Mouse (Mus musculus) CH12.LX (cell line): Measurements from ENCODE around the gene Iqcf3. TPM values are rescaled to one million over a fixed set of nuclear protein-coding genes. Genes with fewer than 3 reads are reported as not detected.

ENCODE experiments used
- DNase-seq: peaks from one replicate; pipeline ENCODE4 v3.0.0-alpha.2; 2013; ENCODE audit errors: extremely low read depth
- H3K27ac ChIP-seq: 2 replicates; pipeline ENCODE4 v1.5.1; 2012; ENCODE audit warnings: low read depth, mild to moderate bottlenecking, control low read depth, moderate library complexity; ENCODE audit not compliant: insufficient read depth
- H3K27me3 ChIP-seq: replicated peaks from 2 replicates; pipeline ENCODE3; 2012; ENCODE audit warnings: inconsistent platforms
- H3K36me3 ChIP-seq, 2 experiments: replicated peaks in 1 of 2; 2 replicates each; pipeline versions ENCODE3 to v1.6.1; 2012; ENCODE audit warnings: inconsistent platforms in 1 of 2, low read length in 1 of 2, mild to moderate bottlenecking in 1 of 2, mixed read lengths in 1 of 2, moderate library complexity in 1 of 2; ENCODE audit not compliant: control insufficient read depth in 1 of 2, insufficient read depth in 1 of 2
- H3K4me1 ChIP-seq, 2 experiments: 2 replicates each; pipeline ENCODE4 v1.6.1; 2012; ENCODE audit warnings: inconsistent platforms in 1 of 2, moderate library complexity in 1 of 2; ENCODE audit not compliant: insufficient read depth in 2 of 2, control insufficient read depth in 1 of 2
- H3K4me2 ChIP-seq: 2 replicates; pipeline ENCODE4 v1.6.1; 2012; ENCODE audit warnings: low read depth, mild to moderate bottlenecking, control low read depth; ENCODE audit not compliant: poor library complexity, insufficient read depth, severe bottlenecking
- H3K4me3 ChIP-seq, 3 experiments: fragments of 150-350 bp in 1 of 3; sonication (generic) in 1 of 3; replicated peaks in 1 of 3; 2 replicates each; pipeline versions ENCODE3 to v1.5.1; 2011 to 2012; ENCODE audit warnings: low read depth in 2 of 3, low read length in 2 of 3, mild to moderate bottlenecking in 2 of 3, moderate library complexity in 2 of 3, control low read depth in 1 of 3, improper control_type of control experiment in 1 of 3, inconsistent platforms in 1 of 3, mixed read lengths in 1 of 3; ENCODE audit not compliant: poor library complexity in 1 of 3
- H3K79me2 ChIP-seq: replicated peaks from 2 replicates; pipeline ENCODE4 v1.6.1; 2012; ENCODE audit warnings: mild to moderate bottlenecking, moderate library complexity; ENCODE audit not compliant: control insufficient read depth, poor library complexity, insufficient read depth, severe bottlenecking; ENCODE audit errors: extremely low read depth
- H3K9ac ChIP-seq: 2 replicates; pipeline ENCODE4 v1.6.1; 2012; ENCODE audit warnings: low read depth, mild to moderate bottlenecking, control low read depth, moderate library complexity; ENCODE audit not compliant: insufficient read depth
- H3K9me3 ChIP-seq: replicated peaks from 2 replicates; pipeline ENCODE3; 2012; ENCODE audit warnings: low read length, inconsistent platforms, mixed read lengths
- BHLHE40 ChIP-seq: IDR thresholded peaks from 2 replicates; pipeline ENCODE4 v1.6.1; 2011; ENCODE audit warnings: mild to moderate bottlenecking, low read depth, low read length, improper control_type of control experiment
- CHD2 ChIP-seq: IDR thresholded peaks from 2 replicates; pipeline ENCODE4 v1.6.1; 2011; ENCODE audit warnings: low read length, improper control_type of control experiment
- CTCF ChIP-seq, 2 experiments: IDR thresholded peaks in 1 of 2; conservative IDR thresholded peaks in 1 of 2; 2 replicates each; pipeline ENCODE4 v1.5.1; 2011 to 2012; ENCODE audit warnings: low read depth in 2 of 2, low read length in 2 of 2, improper control_type of control experiment in 1 of 2, inconsistent platforms in 1 of 2, mild to moderate bottlenecking in 1 of 2, moderate library complexity in 1 of 2
- EP300 ChIP-seq: IDR thresholded peaks from 2 replicates; pipeline ENCODE4 v1.6.1; 2011; ENCODE audit warnings: low read length, improper control_type of control experiment
- HCFC1 ChIP-seq: IDR thresholded peaks from 2 replicates; pipeline ENCODE4 v1.6.1; 2012; ENCODE audit warnings: low read depth, mild to moderate bottlenecking, inconsistent platforms, low read length, improper control_type of control experiment
- IRF4 ChIP-seq: IDR thresholded peaks from 2 replicates; pipeline ENCODE4 v1.6.1; 2014; ENCODE audit warnings: low read depth, mild to moderate bottlenecking, inconsistent platforms, low read length, improper control_type of control experiment
- JUN ChIP-seq: IDR thresholded peaks from 2 replicates; pipeline ENCODE4 v1.6.1; 2011; ENCODE audit warnings: low read depth, mild to moderate bottlenecking, low read length, improper control_type of control experiment, moderate library complexity; ENCODE audit not compliant: insufficient read depth
- KAT2A ChIP-seq: IDR thresholded peaks from 2 replicates; pipeline ENCODE4 v1.6.1; 2012; ENCODE audit warnings: low read length, improper control_type of control experiment, inconsistent platforms; ENCODE audit not compliant: insufficient replicate concordance
- MAFK ChIP-seq: IDR thresholded peaks from 2 replicates; pipeline ENCODE4 v1.6.1; 2011; ENCODE audit warnings: low read length, improper control_type of control experiment; ENCODE audit not compliant: insufficient replicate concordance
- MXI1 ChIP-seq: IDR thresholded peaks from 2 replicates; pipeline ENCODE4 v1.6.1; 2011; ENCODE audit warnings: mild to moderate bottlenecking, low read depth, low read length, improper control_type of control experiment
- NELFE ChIP-seq: IDR thresholded peaks from 2 replicates; pipeline ENCODE4 v1.6.1; 2011; ENCODE audit warnings: low read depth, low read length, improper control_type of control experiment
- NRF1 ChIP-seq: IDR thresholded peaks from 2 replicates; pipeline ENCODE4 v1.6.1; 2014; ENCODE audit warnings: low read depth, mild to moderate bottlenecking, inconsistent platforms, low read length, improper control_type of control experiment, moderate library complexity
- RAD21 ChIP-seq: IDR thresholded peaks from 2 replicates; pipeline ENCODE4 v1.6.1; 2011; ENCODE audit warnings: low read depth, mild to moderate bottlenecking, low read length, improper control_type of control experiment, moderate library complexity
- TBP ChIP-seq: conservative IDR thresholded peaks from 2 replicates; pipeline ENCODE4 v1.6.1; 2011; ENCODE audit warnings: low read depth, low read length, improper control_type of control experiment
- USF2 ChIP-seq: conservative IDR thresholded peaks from 2 replicates; pipeline ENCODE4 v1.6.1; 2011; ENCODE audit warnings: low read depth, low read length, improper control_type of control experiment
- ZMIZ1 ChIP-seq: IDR thresholded peaks from 2 replicates; pipeline ENCODE4 v1.6.1; 2012; ENCODE audit warnings: low read depth, mild to moderate bottlenecking, inconsistent platforms, low read length, improper control_type of control experiment
- dilution Hi-C: fragments of 300-500 bp; cut with MboI; formaldehyde crosslinking; loops from 2 replicates; pipeline ENCODE4 v1.14.3; 2020; ENCODE audit warnings: low sequenced_read_pairs; ENCODE audit not compliant: extremely low pct_unique_long_range_greater_than_20kb, extremely low pct_ligation_motif_present
- in situ Hi-C: fragments of 300-500 bp; cut with MboI; formaldehyde crosslinking; loops from 3 replicates; pipeline ENCODE4 v1.14.3; 2019; ENCODE audit warnings: low sequenced_read_pairs, low pct_ligation_motif_present, low pct_unique_long_range_greater_than_20kb, mixed read lengths
- polyA plus RNA-seq: library from polyadenylated mRNA; unstranded; fragments of >175 nt; gene quantifications from 2 replicates; pipeline ENCODE4 v1.2.1, GENCODE M21; 2012; ENCODE audit warnings: low read depth; ENCODE audit not compliant: insufficient read length
- total RNA-seq, 2 experiments: library from RNA; depleted of rRNA; stranded (reverse); fragments of 300-350 nt in 1 of 2; fragments of >200 nt in 1 of 2; gene quantifications; 2 replicates each; pipeline ENCODE4 v1.2.3; 2012 to 2014

Iqcf3 gene
- total and polyA plus RNA-seq, 3 experiments: not detected

GRCm38 (mm10) chr9:106460401-106461025, 100.9 kb downstream of the Iqcf3 start:
- no peak for DNase-seq
- H3K4me2 ChIP-seq: no peak overlapping the region
- no peaks in the 10 kb centered on the region for H3K79me2 ChIP-seq
- H3K27ac ChIP-seq: no peak overlapping the region
- H3K27me3 ChIP-seq: no peaks in the 10 kb centered on the region
- no peak overlapping the region for H3K9ac ChIP-seq
- in situ Hi-C loops: no loop called here
- H3K4me1 ChIP-seq: peaks cover 10 to 33% of the 10 kb centered on the region in 2 experiments
- H3K9me3 ChIP-seq: peaks cover 12% of the 10 kb centered on the region
- no peak overlapping the region for H3K4me3 ChIP-seq
- dilution Hi-C loops: no loop called here
- no peak for TF ChIP-seq USF2
- no peak for TF ChIP-seq BHLHE40
- no peak for TF ChIP-seq EP300
- no peak for TF ChIP-seq NRF1
- H3K36me3 ChIP-seq: peaks cover 42 to 82% of the 10 kb centered on the region in 2 experiments

- H3K27me3 ChIP-seq: no peaks in the 10 kb centered on the region
- H3K79me2 ChIP-seq: no peaks in the 10 kb centered on the region
- peaks cover 6% of the 10 kb centered on the region for H3K9me3 ChIP-seq
- H3K36me3 ChIP-seq: peaks cover 37 to 77% of the 10 kb centered on the region in 2 experiments
- H3K4me2 ChIP-seq: no peak overlapping the region
- H3K4me3 ChIP-seq: no peak overlapping the region
- in situ Hi-C loops (no loop called here), dilution Hi-C loops (no loop called here)
- no peak for TF ChIP-seq RAD21
- no peak for TF ChIP-seq USF2
- TF ChIP-seq HCFC1: no peak
- TF ChIP-seq MXI1: no peak
- no peak for TF ChIP-seq CHD2
- no peak for TF ChIP-seq BHLHE40
- no peak for TF ChIP-seq TBP
- TF ChIP-seq IRF4: no peak
- TF ChIP-seq NELFE: no peak
- no peak for DNase-seq
- H3K27ac ChIP-seq: no peak overlapping the region
- peaks cover 13 to 39% of the 10 kb centered on the region in 2 experiments for H3K4me1 ChIP-seq
- no peak overlapping the region for H3K9ac ChIP-seq
Measured at GRCm38 (mm10) chr9:106459946-106460345, 101.5 kb downstream of the Iqcf3 start.

- in situ Hi-C loops (no loop called here), dilution Hi-C loops (no loop called here)
- Histone ChIP-seq H3K4me1 (peaks cover 20 to 49% of the 10 kb centered on the region in 2 experiments), H3K27me3 (no peaks in the 10 kb centered on the region), H3K79me2 (no peaks in the 10 kb centered on the region), H3K4me3 (no peak overlapping the region), H3K9me3 (no peaks in the 10 kb centered on the region), H3K36me3 (peaks cover 20 to 58% of the 10 kb centered on the region in 2 experiments), H3K9ac (no peak overlapping the region), H3K27ac (no peak overlapping the region), H3K4me2 (no peak overlapping the region)
- no peak for DNase-seq
- TF ChIP-seq IRF4 (no peak), HCFC1 (no peak), CTCF (conservative IDR thresholded peaks at IDR 0.05 in 1 of 2, IDR thresholded peaks at IDR 0.05 in 1 of 2; ENCODE audit: low read depth in 2 of 2, low read length in 2 of 2) (no peak), TBP (no peak), RAD21 (no peak), JUN (no peak), ZMIZ1 (no peak), KAT2A (no peak), MAFK (no peak)
Measured at GRCm38 (mm10) chr9:106457920-106458319, 103.5 kb downstream of the Iqcf3 start.
